Mouse (Mus musculus) ES-Bruce4 (cell line): ENCODE measurements around the gene Pck2.

ENCODE experiments used
- CTCF ChIP-seq: IDR thresholded peaks from one replicate; pipeline ENCODE4 v1.8.1; 2011; ENCODE audit warnings: low read depth, low read length
- EP300 ChIP-seq: IDR thresholded peaks from 2 replicates; pipeline ENCODE4 v1.6.1; 2011; ENCODE audit warnings: low read depth, low read length; ENCODE audit not compliant: insufficient read depth
- POLR2A ChIP-seq: IDR thresholded peaks from one replicate; pipeline ENCODE4 v1.8.1; 2011; ENCODE audit warnings: low read length; ENCODE audit not compliant: insufficient read depth

DNA sequence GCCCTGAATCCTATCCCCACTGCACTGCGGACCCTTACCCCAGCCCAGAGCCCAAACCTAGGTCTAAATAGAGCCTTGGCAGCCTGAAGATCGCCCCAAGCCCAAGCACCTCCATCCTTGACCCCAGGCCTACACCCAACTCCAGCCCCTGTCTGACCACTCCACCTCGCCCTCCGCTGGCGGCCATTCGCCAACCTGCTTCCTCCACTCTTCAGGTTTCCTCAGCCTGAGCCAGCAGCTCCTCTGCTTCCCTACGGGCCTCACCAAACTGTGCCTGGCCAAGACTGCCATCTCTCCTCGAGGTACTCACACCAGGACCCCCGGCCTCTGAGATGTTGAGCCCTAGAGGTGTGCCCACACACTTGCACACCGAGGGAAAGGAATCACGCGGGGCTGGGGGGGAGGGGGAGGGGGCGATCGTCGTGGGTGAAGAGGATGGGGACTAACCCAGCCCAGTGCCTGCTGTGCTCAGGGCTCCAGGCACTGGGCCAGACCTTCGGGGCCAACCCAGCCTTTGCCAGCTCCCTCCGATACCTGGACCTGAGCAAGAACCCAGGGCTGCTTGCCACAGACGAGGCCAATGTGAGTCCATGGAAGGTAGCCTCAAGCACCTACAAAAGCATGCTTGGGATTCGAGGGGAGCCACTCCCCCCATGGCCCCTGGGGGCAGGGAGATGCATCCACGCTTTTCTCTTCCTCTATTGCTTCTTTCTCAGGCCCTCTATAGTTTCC, 44.4 kb upstream of the Pck2 start:
- TF ChIP-seq CTCF (no peak), EP300 (no peak), POLR2A (no peak)
